Comparison of ENCODE assay signal across 8 mouse cellular contexts in genomic region chr13:112800597-112801380, GRCm38 (mm10). TPM values are rescaled to one million over a fixed set of nuclear protein-coding genes. Genes with fewer than 3 reads are reported as not detected.
DNase-seq lines count a peak whose midpoint lies in the region; ATAC-seq and TF ChIP-seq lines count a peak whose summit lies in the region.

Gene Plpp1, plus strand, starts transcription at chr13:112800792.

- peak within 1 kb of the TSS; percentile 96 for H3K4me3 ChIP-seq in embryonic fibroblast, embryonic 13.5 days (ENCODE audit: insufficient read depth, low read length)
- peak within 1 kb of the TSS; percentile 75 for H3K4me3 ChIP-seq in limb, embryonic 12.5 days (replicated peaks)
- peak within 1 kb of the TSS; percentile 83 for H3K4me3 ChIP-seq in midbrain, embryonic 14.5 days (replicated peaks; ENCODE audit: low read depth, low read length)

- under 1% methylated on average over 83 of the region's 83 CpGs for WGBS in limb, embryonic 12.5 days
- 0% methylated on average over 83 of the region's 83 CpGs for WGBS in midbrain, embryonic 14.5 days

- peaks cover 6% of the 10 kb centered on the region for H3K36me3 ChIP-seq in limb, embryonic 12.5 days
- 0 out of 2 replicates have a peak, but pooled peaks cover 4% of the 10 kb centered on the region for H3K36me3 ChIP-seq in midbrain, embryonic 14.5 days (ENCODE audit: control insufficient read depth, insufficient read depth, low read length)

- peak; percentile 94 for DNase-seq in 3T3-L1 (ENCODE audit: low read depth, low spot score)
- peak; percentile 97 for DNase-seq in brain, adult 2 months (ENCODE audit: low read depth, low spot score)
- peak; percentile 96 for DNase-seq in heart, adult 8-10 months (ENCODE audit: low spot score)
- DNase-seq in kidney, adult 8-10 months: peak; percentile 95 to 96
- peak; percentile 99 for DNase-seq in midbrain, embryonic 14.5 days
- peak; percentile 68 to 83 for DNase-seq in spleen, adult 18-20 months

- H3K27me3 ChIP-seq in limb, embryonic 12.5 days: no peaks in the 10 kb centered on the region
- no peaks in the 10 kb centered on the region for H3K27me3 ChIP-seq in midbrain, embryonic 14.5 days (ENCODE audit: control insufficient read depth, insufficient read depth, low read length)

- peak within 1 kb of the TSS; percentile 85 for H3K4me2 ChIP-seq in limb, embryonic 12.5 days
- peak within 1 kb of the TSS; percentile 84 for H3K4me2 ChIP-seq in midbrain, embryonic 14.5 days (ENCODE audit: low read length)

- no peaks in the 10 kb centered on the region for H3K9me3 ChIP-seq in limb, embryonic 12.5 days
- no peaks in the 10 kb centered on the region for H3K9me3 ChIP-seq in midbrain, embryonic 14.5 days (ENCODE audit: control insufficient read depth, low read length)

- peak within 1 kb of the TSS; percentile 79 for H3K9ac ChIP-seq in limb, embryonic 12.5 days (replicated peaks)
- H3K9ac ChIP-seq in midbrain, embryonic 14.5 days (replicated peaks; ENCODE audit: low read length): peak within 1 kb of the TSS; percentile 85

- peak; percentile 97 for ATAC-seq in limb, embryonic 12.5 days (ENCODE audit: insufficient number of reproducible peaks, insufficient read depth, low FRiP score, low TSS enrichment, low read depth)
- ATAC-seq in midbrain, embryonic 14.5 days (ENCODE audit: low FRiP score, low TSS enrichment): peak; percentile 96

- no peaks in the 10 kb centered on the region for H3K4me1 ChIP-seq in embryonic fibroblast, embryonic 13.5 days (ENCODE audit: control insufficient read depth, insufficient read depth, low read length)
- H3K4me1 ChIP-seq in limb, embryonic 12.5 days (replicated peaks): peaks cover 7% of the 10 kb centered on the region; the same call in 1 of the 2 replicates
- H3K4me1 ChIP-seq in midbrain, embryonic 14.5 days (ENCODE audit: control insufficient read depth, insufficient read depth, low read length): peaks cover 13% of the 10 kb centered on the region

- TF ChIP-seq CTCF in embryonic fibroblast, embryonic 13.5 days (IDR thresholded peaks at IDR 0.05; ENCODE audit: borderline replicate concordance, insufficient read depth, low read length): no peak

- H3K27ac ChIP-seq in embryonic fibroblast, embryonic 13.5 days (ENCODE audit: insufficient read depth, low read length): peak within 1 kb of the TSS; percentile 88
- peak within 1 kb of the TSS; percentile 97 for H3K27ac ChIP-seq in limb, embryonic 12.5 days
- peak within 1 kb of the TSS; percentile 96 for H3K27ac ChIP-seq in midbrain, embryonic 14.5 days (replicated peaks; ENCODE audit: low read depth, low read length)

- peak; percentile 97 for TF ChIP-seq POLR2A in embryonic fibroblast, embryonic 13.5 days (IDR thresholded peaks at IDR 0.05; ENCODE audit: low read depth, low read length)

RNA-seq across cellular contexts. Expression of gene Plpp1, which starts in this region (rescaled TPM):
- polyA plus RNA-seq in embryonic fibroblast, embryonic 13.5 days (2011; ENCODE audit: insufficient read length, low read depth, missing spikeins): 175 and 205 TPM in 2 replicates
- total RNA-seq in heart, adult 8-10 months (2022): 10 to 100 TPM; 36.4 to 44.4 (median 39.3) TPM
- polyA plus RNA-seq in limb, embryonic 12.5 days (2016; fragmentation: Nextera tagmentation; extraction: Ambion mirVana): 31.5 and 34.0 TPM in 2 replicates
- polyA plus RNA-seq in midbrain, embryonic 14.5 days (2014; fragmentation: Nextera tagmentation; extraction: Ambion mirVana): 48.3 and 57.7 TPM in 2 replicates

Comparison
In these comparisons a context has a peak if more than half of its experiments do, and no peak if none do; other contexts are left out.
1. Peak in every context shown above with its lines: DNase-seq, ATAC-seq, H3K4me3 ChIP-seq and H3K27ac ChIP-seq.